Mouse (Mus musculus) heart, postnatal 0 days (tissue): Measurements from ENCODE around the gene Prrxl1.

Source experiments
- CTCF ChIP-seq: IDR thresholded peaks from 2 replicates; pipeline ENCODE4 v1.5.1; 2016; ENCODE audit warnings: antibody characterized with exemption, control low read depth, low read depth
- EP300 ChIP-seq: IDR thresholded peaks from 2 replicates; pipeline ENCODE4 v1.6.1; 2016; ENCODE audit warnings: antibody characterized with exemption, low read depth

- TF ChIP-seq EP300, result no peak
- no peak for TF ChIP-seq CTCF
Observed at GRCm38 (mm10) chr14:32583696-32584095, 15.5 kb upstream of the Prrxl1 start.
